Mouse (Mus musculus) cerebellum, postnatal 10 days (tissue): ENCODE data around the gene 1810009A15Rik.
A peak's percentile ranks its signal among the peaks of the same experiment; 100 is the strongest.
"Not testable (repeated sequence)": the region's sequence is repeated elsewhere in the genome, so short reads cannot be mapped to it uniquely, and the experiment has no call there.

Experiments
- DNase-seq, 2 experiments: peaks; one replicate each; pipeline ENCODE4 v3.0.0; 2021; ENCODE audit warnings: mixed read lengths in 2 of 2

Gene 1810009A15Rik

GRCm38 (mm10) chr19:8888511-8889385 lies at the start of gene 1810009A15Rik, which contains the start of gene Gm49416:
1810009A15Rik (plus strand) TSS chr19:8888853.
Gm49416 (plus strand) TSS chr19:8888926.
- DNase-seq: peak; percentile 98 to 99

DNA sequence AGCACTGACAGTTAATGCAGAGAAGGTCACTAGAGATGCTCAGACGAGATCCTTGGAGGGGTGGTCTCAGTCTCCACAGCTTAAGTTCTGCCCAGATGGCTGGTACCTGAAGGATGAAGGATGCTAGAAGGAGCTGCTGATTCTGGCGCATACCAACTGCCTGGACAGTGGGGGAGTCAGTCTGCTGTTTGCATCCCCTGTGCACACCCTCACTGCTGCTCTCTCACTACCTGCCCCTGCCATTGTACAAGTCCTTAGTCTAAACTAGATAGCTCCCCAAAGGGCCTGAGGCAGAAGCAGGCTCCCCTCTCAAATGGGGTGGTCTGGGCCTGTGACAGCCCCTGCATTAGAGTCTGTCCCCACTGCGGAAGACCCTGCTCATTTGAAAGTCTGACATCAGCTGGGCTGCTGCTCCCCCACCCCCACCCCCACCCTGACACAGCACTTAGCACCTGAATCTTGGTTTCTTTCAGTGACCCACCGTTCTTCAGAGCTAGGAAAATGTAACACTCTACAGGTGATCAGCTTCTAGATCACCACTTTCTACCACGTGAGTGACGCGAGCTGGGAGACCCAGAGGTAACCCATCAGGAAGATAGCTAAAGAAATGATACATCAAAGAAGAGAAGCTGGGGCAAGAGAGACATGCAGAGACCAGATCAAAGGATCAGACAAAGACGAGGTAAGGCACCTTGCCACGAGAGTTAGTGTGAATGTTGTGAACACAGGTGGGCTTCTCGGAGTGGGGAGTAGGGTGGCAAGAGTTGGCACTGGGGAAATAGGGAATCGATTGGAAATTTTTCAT lies 49.3 kb upstream of the 1810009A15Rik start, which contains the start of gene Gng3:
Gene Gng3, minus strand, starts transcription at position 92 of the 805 bp plus-strand sequence.
- peak; percentile 89 to 92 for DNase-seq

GRCm38 (mm10) chr19:8839908-8840791 lies 48.5 kb upstream of the 1810009A15Rik start:
- peak; percentile 87 to 88 for DNase-seq

DNA sequence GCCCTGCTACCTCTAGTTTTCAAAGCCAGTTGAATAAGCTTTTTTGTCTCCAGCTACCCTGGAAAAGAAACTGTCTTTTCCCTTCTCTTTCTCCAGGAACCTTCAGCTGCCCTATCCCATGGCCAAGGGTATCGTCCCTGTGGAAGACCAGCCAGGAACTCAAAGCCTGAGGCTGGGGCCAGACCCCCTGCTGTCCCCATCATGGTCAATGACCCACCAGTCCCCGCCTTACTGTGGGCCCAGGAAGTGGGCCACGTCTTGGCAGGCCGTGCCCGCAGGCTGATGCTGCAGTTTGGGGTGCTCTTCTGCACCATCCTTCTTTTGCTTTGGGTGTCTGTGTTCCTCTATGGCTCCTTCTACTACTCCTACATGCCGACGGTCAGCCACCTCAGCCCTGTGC lies 47.6 kb upstream of the 1810009A15Rik start:
- peak; percentile 57 to 62 for DNase-seq

- DNase-seq: no peak
These were observed 45.7 kb upstream of the 1810009A15Rik start for GRCm38 (mm10) chr19:8842961-8843360.

- DNase-seq: peak; percentile 89 to 94
These were observed 44.1 kb upstream of the 1810009A15Rik start for GRCm38 (mm10) chr19:8844371-8845129.

DNA sequence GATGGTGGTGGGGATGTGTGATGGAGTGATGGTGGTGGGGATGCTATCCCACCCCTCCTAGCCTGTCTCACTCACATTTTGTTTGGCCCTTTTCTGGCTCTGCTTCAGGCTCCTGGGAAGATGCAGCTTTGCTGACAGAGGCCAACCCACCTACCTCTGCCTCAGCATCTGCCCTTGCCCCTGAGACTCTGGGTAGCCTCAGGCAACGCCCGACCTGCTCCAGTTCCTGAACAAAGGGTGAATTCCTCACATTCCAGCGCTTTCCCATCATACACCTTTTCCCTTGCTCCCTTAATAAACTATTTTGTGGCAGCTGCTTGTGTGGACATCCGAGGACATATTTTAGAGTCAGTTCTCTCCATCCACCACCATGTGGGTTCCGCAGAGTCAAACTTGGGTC lies 40.3 kb upstream of the 1810009A15Rik start:
- no peak for DNase-seq

DNA sequence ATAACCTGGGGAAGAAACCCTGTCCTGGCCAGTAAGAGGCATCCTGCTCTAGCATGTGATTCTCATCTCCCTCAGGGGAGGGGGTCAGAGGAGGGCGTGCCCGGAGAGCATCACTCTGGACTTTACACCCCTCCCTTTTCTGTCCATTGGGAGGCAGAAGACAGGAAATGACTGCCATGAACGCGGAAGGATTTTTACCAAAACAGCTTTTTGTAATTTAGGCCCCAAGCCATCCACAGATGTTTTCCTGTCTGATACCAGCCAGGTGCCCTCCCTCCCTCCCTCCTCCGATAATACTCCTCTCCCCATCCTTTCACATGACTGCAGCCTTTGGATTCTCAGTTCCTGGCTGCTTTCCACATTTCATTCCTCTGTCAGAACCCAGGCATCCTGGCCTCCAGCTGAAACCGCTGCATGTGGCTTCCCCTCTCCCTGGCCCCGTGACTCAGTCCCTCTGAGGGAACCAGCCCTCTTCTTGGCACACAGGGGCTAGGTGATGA lies 38.2 kb upstream of the 1810009A15Rik start, which contains the start of gene Lrrn4cl:
Gene Lrrn4cl, plus strand, starts transcription at position 367 of the 500 bp plus-strand sequence.
- peak; percentile 50 to 53 for DNase-seq

DNA sequence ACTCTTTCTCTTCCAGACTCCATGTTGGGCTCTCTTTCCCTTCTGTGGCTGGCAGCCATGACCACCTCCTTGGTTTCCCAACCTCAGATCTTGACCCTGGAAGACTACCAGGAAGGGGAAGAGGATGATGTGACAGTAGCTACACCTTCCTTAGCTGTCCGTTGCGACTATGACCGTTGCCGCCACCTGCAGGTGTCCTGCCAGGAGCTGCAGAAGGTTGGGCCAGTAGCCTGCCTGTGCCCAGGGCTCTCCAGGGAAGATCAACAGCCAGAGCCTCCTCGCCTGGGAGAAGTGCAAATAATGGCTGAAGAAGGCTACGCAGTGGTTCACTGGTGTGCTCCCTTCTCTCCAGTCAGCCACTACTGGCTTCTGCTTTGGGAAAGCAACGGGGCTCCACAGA lies 37.0 kb upstream of the 1810009A15Rik start:
- DNase-seq: no peak

DNA sequence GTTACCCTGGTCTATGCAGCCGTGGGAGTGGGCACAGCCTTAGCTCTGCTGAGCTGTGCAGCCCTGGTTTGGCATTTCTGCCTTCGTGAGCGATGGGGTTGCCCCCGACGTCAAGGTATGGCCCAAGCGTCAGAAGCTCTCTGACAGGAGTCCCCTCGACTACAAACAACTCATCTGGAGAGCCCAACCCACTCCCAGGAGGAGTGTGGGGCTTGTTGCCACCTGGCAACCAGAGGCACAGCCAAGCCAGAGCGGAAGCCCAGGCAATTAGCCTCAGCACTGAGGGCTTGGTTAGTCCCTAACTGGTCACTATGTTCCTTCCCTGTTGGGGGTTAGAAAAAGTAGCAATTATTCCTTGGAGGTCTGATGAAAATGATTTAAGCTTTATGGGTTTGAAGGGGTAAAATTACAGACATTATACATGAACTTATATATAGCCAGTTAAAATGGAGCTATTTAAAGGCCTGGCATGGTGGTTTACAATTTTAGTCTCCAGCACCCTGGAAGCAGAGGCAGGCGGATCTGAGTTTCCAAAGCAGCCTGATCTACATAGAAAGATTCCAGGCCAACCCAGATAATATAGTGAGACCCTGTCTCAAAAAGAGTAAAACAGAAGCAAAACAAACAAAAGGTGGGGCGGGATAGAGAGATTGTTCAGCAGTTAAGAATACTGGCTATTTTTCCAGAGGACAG lies 36.3 kb upstream of the 1810009A15Rik start:
- DNase-seq: no peak

- DNase-seq: no peak
These were observed 35.5 kb upstream of the 1810009A15Rik start for GRCm38 (mm10) chr19:8853117-8853516.

GRCm38 (mm10) chr19:8857689-8858088 lies 31.0 kb upstream of the 1810009A15Rik start:
- peak; percentile 61 to 70 for DNase-seq

DNA sequence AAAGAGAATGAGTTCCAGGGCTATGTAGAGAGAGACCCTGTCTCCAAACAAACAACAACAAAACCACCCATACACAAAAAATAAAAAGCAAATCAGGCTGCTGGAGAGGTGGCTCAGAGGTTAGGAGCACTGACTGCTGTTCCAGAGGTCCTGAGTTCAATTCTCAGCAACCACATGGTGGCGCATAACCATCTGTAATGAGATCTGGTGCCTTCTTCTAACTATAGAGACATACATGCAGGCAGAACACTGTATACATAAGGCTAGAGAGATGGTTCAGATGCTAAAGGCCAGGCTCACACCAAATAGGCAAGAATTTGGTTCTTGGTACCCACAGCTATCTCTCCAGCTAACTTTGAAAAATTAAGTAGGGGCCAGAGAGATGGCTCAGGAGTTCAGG lies 29.6 kb upstream of the 1810009A15Rik start:
- peak in 1 of 2 experiments; percentile 42 for DNase-seq

GRCm38 (mm10) chr19:8864265-8864664 lies 24.4 kb upstream of the 1810009A15Rik start:
- DNase-seq: no peak

DNA sequence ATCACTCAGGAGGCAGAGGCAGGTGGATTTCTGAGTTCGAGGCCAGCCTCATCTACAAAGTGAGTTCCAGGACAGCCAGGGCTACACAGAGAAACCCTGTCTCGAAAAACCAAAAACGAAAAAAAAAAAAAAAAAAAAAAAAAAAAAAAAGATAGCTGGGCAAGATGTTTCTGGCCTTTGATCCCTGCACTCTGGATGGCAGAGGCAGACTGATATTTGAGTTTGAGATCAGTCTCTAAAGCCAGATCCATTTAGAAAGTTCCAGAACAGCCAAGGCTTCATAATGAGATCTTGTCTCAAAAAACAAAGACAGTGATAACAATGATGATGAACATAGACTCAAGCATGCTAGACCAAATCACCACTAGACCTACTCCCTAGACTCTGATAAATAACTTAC lies 18.3 kb upstream of the 1810009A15Rik start:
- not testable (repeated sequence) for DNase-seq

GRCm38 (mm10) chr19:8870838-8871237 lies 17.8 kb upstream of the 1810009A15Rik start:
- peak in 1 of 2 experiments; percentile 35 for DNase-seq

GRCm38 (mm10) chr19:8871267-8872186 lies 17.1 kb upstream of the 1810009A15Rik start, which contains the start of gene Ubxn1:
Ubxn1 (plus strand) TSS chr19:8871496.
- peak; percentile 98 for DNase-seq

DNA sequence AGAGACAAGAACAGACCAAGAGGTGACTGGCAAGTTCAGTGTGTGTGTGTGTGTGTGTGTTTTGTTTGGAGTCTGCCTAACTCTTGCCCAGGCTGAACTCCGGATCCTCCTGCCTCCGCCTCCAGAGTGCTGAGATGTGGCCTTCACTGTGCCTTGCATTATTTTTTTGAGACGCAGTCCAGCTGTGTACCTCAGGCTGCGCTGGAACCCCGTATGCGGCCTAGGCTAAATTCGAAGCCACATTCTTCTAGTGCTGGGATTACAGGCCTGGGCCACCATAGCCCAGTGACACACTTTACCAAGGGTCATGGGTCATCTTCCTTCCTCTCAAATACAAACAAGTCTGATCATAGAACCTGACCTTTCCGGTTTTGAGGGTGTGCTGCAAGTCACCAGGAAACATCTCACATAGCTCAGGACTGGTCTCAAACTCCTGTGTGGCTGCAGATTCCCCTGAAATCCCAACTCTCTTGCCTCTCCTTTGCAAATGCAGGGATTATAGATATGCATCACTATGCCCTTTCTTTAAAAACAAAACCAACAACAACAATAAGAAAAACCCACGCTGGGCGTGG lies 16.3 kb upstream of the 1810009A15Rik start:
- DNase-seq: no peak

DNA sequence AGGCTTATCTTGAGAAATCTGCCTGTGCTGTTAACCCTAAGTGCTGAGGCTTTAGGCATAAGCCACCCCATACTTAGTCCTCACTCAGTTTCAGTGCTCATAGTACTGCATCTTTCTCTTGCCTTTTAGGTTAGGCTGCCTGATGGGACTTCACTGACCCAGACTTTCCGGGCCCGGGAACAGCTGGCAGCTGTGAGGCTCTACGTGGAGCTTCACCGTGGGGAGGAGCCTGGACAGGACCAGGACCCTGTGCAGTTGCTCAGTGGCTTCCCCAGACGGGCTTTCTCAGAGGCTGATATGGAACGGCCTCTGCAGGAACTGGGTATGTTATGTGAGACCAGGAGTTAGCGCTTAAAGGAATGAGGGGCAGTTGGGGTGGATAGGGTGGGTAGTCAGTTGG lies 13.6 kb upstream of the 1810009A15Rik start:
- no peak for DNase-seq
